Mouse (Mus musculus) large intestine, adult 2 months (tissue): Measurements from ENCODE around the gene Mrgprb8. TPM values are rescaled to one million over a fixed set of nuclear protein-coding genes. Genes with fewer than 3 reads are reported as not detected.
"Not testable (repeated sequence)": the region's sequence is repeated elsewhere in the genome, so short reads cannot be mapped to it uniquely, and the experiment has no call there.

Experiments used
- DNase-seq: peaks from one replicate; pipeline ENCODE4 v3.0.0-alpha.2; 2012; ENCODE audit warnings: low read depth, low spot score
- WGBS: fragments of 180-500 bp; shearing (Covaris S2); methylation state at CpG from one replicate; pipeline ENCODE4 v1.1.7; 2018; 5-methylcytosine and 5-hydroxymethylcytosine counted together
- polyA plus RNA-seq: library from polyadenylated mRNA; depleted of rRNA; stranded (reverse); fragments of >200 nt; gene quantifications from 2 replicates; pipeline ENCODE4 v1.2.3, GENCODE M21; 2012; rRNA removed

The Mrgprb8 gene
- polyA plus RNA-seq, result not detected in 2 replicates

DNA sequence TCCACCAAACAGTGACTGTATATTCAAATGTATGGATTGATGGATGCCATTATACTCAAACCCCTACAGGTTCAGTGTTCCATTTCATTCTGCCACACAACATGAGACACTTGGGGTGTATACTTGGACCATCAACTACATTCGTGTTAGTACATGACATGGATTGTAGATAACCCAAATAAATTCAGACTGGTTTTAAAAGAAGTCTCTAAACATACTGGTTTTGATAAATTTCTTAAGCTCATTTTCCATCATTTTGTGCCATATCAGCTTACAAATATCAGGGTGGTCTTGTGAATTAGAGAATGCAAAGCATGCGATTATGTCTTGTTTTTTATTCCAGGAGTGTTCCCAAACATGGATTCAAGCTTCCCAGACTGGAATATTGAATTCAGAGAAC, at the start of gene Mrgprb8:
Mrgprb8 (plus strand) TSS at position 301 of the 400 bp plus-strand sequence.
- 64% methylated on average over 2 of the region's 2 CpGs for WGBS
- no peak for DNase-seq

DNA sequence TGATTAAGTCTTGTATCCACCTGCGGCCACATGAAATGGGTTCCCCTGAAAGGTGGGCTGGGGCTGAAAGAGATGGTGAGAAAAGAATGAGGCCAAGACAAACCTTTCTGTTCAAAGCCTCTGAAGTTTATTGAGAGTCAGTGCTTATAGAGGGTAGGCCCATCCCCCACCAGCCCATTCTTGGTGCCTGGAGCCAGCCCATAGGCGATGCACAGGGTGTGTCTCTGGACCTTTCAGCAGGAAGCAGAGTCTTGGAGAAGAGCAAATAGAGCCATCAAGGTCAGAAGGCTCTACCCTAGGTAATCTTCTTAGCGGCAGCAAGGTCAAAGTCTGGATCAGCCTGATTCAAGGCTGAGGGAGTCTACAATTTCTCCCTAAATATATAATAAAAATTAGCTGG, 47.6 kb downstream of the Mrgprb8 start:
- WGBS, result 65% methylated on average over 3 of the region's 3 CpGs
- not testable (repeated sequence) for DNase-seq

DNA sequence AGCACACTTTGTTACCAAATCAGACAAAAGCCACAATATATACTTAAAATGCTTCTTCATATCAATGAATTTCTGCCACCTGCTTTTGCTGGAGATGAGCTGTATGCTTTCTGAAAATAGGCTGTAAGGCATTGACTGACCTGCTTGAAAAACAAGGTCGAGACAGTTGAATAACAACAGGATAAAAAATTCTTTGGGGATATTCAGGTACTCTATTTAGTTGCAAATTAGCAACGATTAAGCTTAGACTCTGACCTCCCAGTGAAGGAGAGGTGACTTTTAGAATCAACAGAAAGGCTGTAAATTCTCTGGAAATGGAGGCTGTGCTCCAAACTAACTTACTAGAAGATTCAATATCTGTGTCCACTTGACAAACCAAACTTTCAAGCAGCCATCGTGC, 48.3 kb downstream of the Mrgprb8 start:
- no peak for DNase-seq
- 42% methylated on average over 3 of the region's 3 CpGs for WGBS

Other genes starting within 250 kb of the Mrgprb8 start
- not detected in 2 replicates for gene Mrgprb5, start 219.5 kb upstream of the Mrgprb8 start, polyA plus RNA-seq
- not detected in 2 replicates for gene Mrgprb4, start 189.2 kb upstream of the Mrgprb8 start, polyA plus RNA-seq
- not detected in 2 replicates for gene Mrgprb1, start 67.8 kb downstream of the Mrgprb8 start, polyA plus RNA-seq
- gene Mrgprx2, start 110.8 kb downstream of the Mrgprb8 start, polyA plus RNA-seq, result not detected in 2 replicates
- gene Mrgprb2, start 169.6 kb downstream of the Mrgprb8 start, polyA plus RNA-seq, result not detected in 2 replicates